12 mouse cellular contexts compared by ENCODE assay signal in the genomic region with DNA sequence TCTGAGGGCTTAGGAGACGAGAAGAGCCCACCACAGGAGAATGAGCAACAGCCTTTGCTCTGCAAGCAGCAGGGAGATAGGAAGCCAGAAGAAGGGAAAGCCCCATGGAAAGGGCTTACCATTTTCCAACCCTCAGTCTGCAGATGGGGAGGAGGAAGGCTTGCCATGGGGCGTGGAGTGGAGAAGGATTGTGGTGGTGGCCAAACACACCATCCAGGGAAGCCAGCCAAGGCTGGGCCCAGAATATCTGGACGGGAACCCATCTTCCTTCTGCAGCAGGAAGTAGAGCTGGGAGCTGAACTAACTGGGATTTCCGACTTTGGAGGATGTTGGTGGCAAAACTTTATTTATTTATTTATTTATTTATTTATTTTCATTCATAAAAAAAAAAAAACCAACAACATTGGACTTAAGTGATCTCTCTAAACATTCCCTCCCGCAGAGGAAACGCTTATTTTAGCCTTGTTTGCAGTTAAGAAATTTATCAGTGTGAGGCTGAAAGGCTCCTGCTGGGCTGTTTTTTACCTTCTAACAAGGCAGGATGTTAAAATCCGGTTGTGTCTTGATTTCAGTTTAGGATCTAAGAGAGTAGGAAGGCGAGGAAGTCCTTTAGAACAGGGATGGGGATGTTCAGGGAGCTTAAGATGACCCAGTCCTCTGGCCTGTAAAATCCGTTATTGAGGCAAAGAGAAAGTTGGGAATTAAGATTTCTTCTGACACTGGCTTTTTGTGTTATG. TPM values are rescaled to one million over a fixed set of nuclear protein-coding genes. Genes with fewer than 3 reads are reported as not detected.
DNase-seq lines count a peak whose midpoint lies in the region; ATAC-seq and TF ChIP-seq lines count a peak whose summit lies in the region.
"Had no signal": no experiment of that assay in that cellular context is flagged by ENCODE, and none has a peak within 500 bp of the region (broad histone marks: within the 10 kb centered on the region; RNA-seq: fewer than 3 reads in every experiment).

No protein-coding gene starts in this region.

- DNase-seq in forebrain, embryonic 14.5 days (ENCODE audit: low spot score) = peak; percentile 2
- peak; percentile 52 for DNase-seq in gastrocnemius, postnatal 10 days
- peak; percentile 64 to 66 for DNase-seq in heart, postnatal 14 days
- peak; percentile 18 for DNase-seq in lung, postnatal 0 days (ENCODE audit: low spot score)
- no peak for DNase-seq in ovary, postnatal 36 days (ENCODE audit: low spot score)
- no peak for DNase-seq in layer of hippocampus, postnatal 14 days (ENCODE audit: low spot score in 2 of 2)
- DNase-seq: embryo, embryonic 11 days had no signal

- H3K9ac ChIP-seq in forebrain, embryonic 14.5 days (ENCODE audit: low read length) = no peak overlapping the region
- H3K9ac ChIP-seq in forebrain, embryonic 16.5 days (replicated peaks; ENCODE audit: low read depth, low read length) = no peak overlapping the region
- no peak overlapping the region for H3K9ac ChIP-seq in lung, postnatal 0 days (replicated peaks; ENCODE audit: low read depth)
- H3K9ac ChIP-seq in midbrain, embryonic 13.5 days (replicated peaks) = no peak overlapping the region
- H3K9ac ChIP-seq: forebrain, embryonic 12.5 days; hindbrain, embryonic 15.5 days had no signal

- H3K4me1 ChIP-seq in forebrain, embryonic 14.5 days (ENCODE audit: control insufficient read depth, insufficient read depth, low read length) = no peaks in the 10 kb centered on the region
- H3K4me1 ChIP-seq in forebrain, embryonic 16.5 days (replicated peaks; ENCODE audit: control insufficient read depth, insufficient read depth, low read length) = no peaks in the 10 kb centered on the region
- no peaks in the 10 kb centered on the region for H3K4me1 ChIP-seq in lung, postnatal 0 days (ENCODE audit: insufficient read depth, low read depth, low read length)
- H3K4me1 ChIP-seq in midbrain, embryonic 13.5 days (replicated peaks) = no peaks in the 10 kb centered on the region
- H3K4me1 ChIP-seq: forebrain, embryonic 12.5 days; hindbrain, embryonic 15.5 days had no signal

- H3K4me3 ChIP-seq in forebrain, embryonic 14.5 days (ENCODE audit: low read depth, low read length) = no peak overlapping the region
- H3K4me3 ChIP-seq in forebrain, embryonic 16.5 days (replicated peaks; ENCODE audit: low read length) = no peak overlapping the region
- H3K4me3 ChIP-seq in lung, postnatal 0 days (ENCODE audit: low read depth, low read length) = no peak overlapping the region
- H3K4me3 ChIP-seq in midbrain, embryonic 13.5 days (replicated peaks) = no peak overlapping the region
- H3K4me3 ChIP-seq: forebrain, embryonic 12.5 days; hindbrain, embryonic 15.5 days had no signal

- ATAC-seq in forebrain, embryonic 14.5 days = no peak
- ATAC-seq in forebrain, embryonic 16.5 days = no peak
- ATAC-seq in lung, postnatal 0 days = no peak; the same call in 1 of the 2 replicates
- no peak for ATAC-seq in midbrain, embryonic 13.5 days

- H3K9me3 ChIP-seq in forebrain, embryonic 14.5 days (replicated peaks; ENCODE audit: control insufficient read depth, low read length) = no peaks in the 10 kb centered on the region
- no peaks in the 10 kb centered on the region for H3K9me3 ChIP-seq in forebrain, embryonic 16.5 days (ENCODE audit: control insufficient read depth, low read length)
- no peaks in the 10 kb centered on the region for H3K9me3 ChIP-seq in lung, postnatal 0 days (ENCODE audit: low read length)
- H3K9me3 ChIP-seq in midbrain, embryonic 13.5 days = peaks cover 5% of the 10 kb centered on the region; the same call in 1 of the 2 replicates
- H3K9me3 ChIP-seq: hindbrain, embryonic 15.5 days had no signal

- WGBS in forebrain, embryonic 14.5 days = 76% methylated on average over 9 of the region's 9 CpGs
- 71% methylated on average over 9 of the region's 9 CpGs for WGBS in forebrain, embryonic 16.5 days
- 42% methylated on average over 9 of the region's 9 CpGs for WGBS in lung, postnatal 0 days
- 75% methylated on average over 9 of the region's 9 CpGs for WGBS in midbrain, embryonic 13.5 days

- TF ChIP-seq EP300 in lung, postnatal 0 days (IDR thresholded peaks at IDR 0.05) = no peak

- intact Hi-C loops in heart, postnatal 14 days (cut with DNase I) = no loop called here

- H3K27ac ChIP-seq in forebrain, embryonic 14.5 days (ENCODE audit: low read depth, low read length) = no peak overlapping the region
- H3K27ac ChIP-seq in forebrain, embryonic 16.5 days (ENCODE audit: low read length) = no peak overlapping the region
- H3K27ac ChIP-seq in lung, postnatal 0 days (ENCODE audit: low read length) = no peak overlapping the region
- H3K27ac ChIP-seq in midbrain, embryonic 13.5 days = no peak overlapping the region
- H3K27ac ChIP-seq: forebrain, embryonic 12.5 days; hindbrain, embryonic 15.5 days; macrophage had no signal

- H3K4me2 ChIP-seq in forebrain, embryonic 14.5 days (ENCODE audit: low read length) = no peak overlapping the region
- H3K4me2 ChIP-seq in forebrain, embryonic 16.5 days (ENCODE audit: low read length) = no peak overlapping the region
- H3K4me2 ChIP-seq in lung, postnatal 0 days (replicated peaks; ENCODE audit: low read depth, low read length) = no peak overlapping the region
- H3K4me2 ChIP-seq in midbrain, embryonic 13.5 days (replicated peaks) = no peak overlapping the region
- H3K4me2 ChIP-seq: forebrain, embryonic 12.5 days; hindbrain, embryonic 15.5 days had no signal

- H3K36me3 ChIP-seq in forebrain, embryonic 14.5 days (ENCODE audit: control insufficient read depth, insufficient read depth, low read length) = no peaks in the 10 kb centered on the region
- H3K36me3 ChIP-seq in forebrain, embryonic 16.5 days (ENCODE audit: control insufficient read depth, insufficient read depth) = no peaks in the 10 kb centered on the region
- no peaks in the 10 kb centered on the region for H3K36me3 ChIP-seq in lung, postnatal 0 days (ENCODE audit: insufficient read depth, low read length)
- no peaks in the 10 kb centered on the region for H3K36me3 ChIP-seq in midbrain, embryonic 13.5 days
- H3K36me3 ChIP-seq: forebrain, embryonic 12.5 days; hindbrain, embryonic 15.5 days had no signal

- TF ChIP-seq CTCF in lung, postnatal 0 days (IDR thresholded peaks at IDR 0.05) = no peak

- no peaks in the 10 kb centered on the region for H3K27me3 ChIP-seq in forebrain, embryonic 14.5 days (replicated peaks; ENCODE audit: control insufficient read depth, insufficient read depth, low read length)
- no peaks in the 10 kb centered on the region for H3K27me3 ChIP-seq in forebrain, embryonic 16.5 days (replicated peaks; ENCODE audit: control insufficient read depth, insufficient read depth, low read length)
- no peaks in the 10 kb centered on the region for H3K27me3 ChIP-seq in lung, postnatal 0 days (replicated peaks; ENCODE audit: insufficient read depth, low read length)
- no peaks in the 10 kb centered on the region for H3K27me3 ChIP-seq in midbrain, embryonic 13.5 days
- H3K27me3 ChIP-seq: forebrain, embryonic 12.5 days; hindbrain, embryonic 15.5 days had no signal

RNA-seq across cellular contexts. Expression of a gene that starts 30.2 kb away (rescaled TPM):
- polyA plus RNA-seq in forebrain, embryonic 14.5 days (2014; fragmentation: Nextera tagmentation; extraction: Ambion mirVana) = 33.5 and 37.2 TPM in 2 replicates
- polyA plus RNA-seq in forebrain, embryonic 16.5 days (2015; fragmentation: Nextera tagmentation; extraction: Ambion mirVana) = 56.2 and 57.2 TPM in 2 replicates
- 10 to 100 TPM; 25.9 to 28.9 TPM for total RNA-seq in gastrocnemius, postnatal 10 days (2021)
- 10 to 100 TPM; 37.0 to 40.6 TPM for total RNA-seq in heart, postnatal 14 days (2021)
- 31.0 and 31.1 TPM in 2 replicates for polyA plus RNA-seq in lung, postnatal 0 days (2015; fragmentation: Nextera tagmentation; extraction: Ambion mirVana)
- polyA plus RNA-seq in midbrain, embryonic 13.5 days (2015; fragmentation: Nextera tagmentation; extraction: Ambion mirVana) = 45.5 and 46.5 TPM in 2 replicates
- total RNA-seq in layer of hippocampus, postnatal 14 days (2021) = 10 to 100 TPM; 82.6 to 94.8 TPM

Comparison
In these comparisons a context has a peak if more than half of its experiments do, and no peak if none do; other contexts are left out.
1. DNase-seq: peak in forebrain, embryonic 14.5 days (single experiment), gastrocnemius, postnatal 10 days (single experiment), heart, postnatal 14 days (2 of 2) and lung, postnatal 0 days (single experiment); none in ovary, postnatal 36 days (single experiment) and layer of hippocampus, postnatal 14 days (0 of 2).